Mouse (Mus musculus): ENCODE data around the gene Ssr4.

The Ssr4 gene

GRCm38 (mm10) chrX:73805814-73806213, 19.0 kb downstream of the Ssr4 start:
- peak in 1 of 2 experiments; percentile 26 for DNase-seq (ENCODE audit: low spot score in 2 of 2)

GRCm38 (mm10) chrX:73815072-73815471, 28.2 kb downstream of the Ssr4 start:
- no peak for DNase-seq (ENCODE audit: low spot score in 2 of 2)

GRCm38 (mm10) chrX:73816596-73817314, 29.9 kb downstream of the Ssr4 start:
- no peak for DNase-seq (ENCODE audit: low spot score in 2 of 2)

GRCm38 (mm10) chrX:73823747-73824146, 36.9 kb downstream of the Ssr4 start:
- no peak for DNase-seq (ENCODE audit: low spot score in 2 of 2)

GRCm38 (mm10) chrX:73824185-73825151, 37.6 kb downstream of the Ssr4 start, which contains the start of gene Pdzd4:
Pdzd4 (minus strand) TSS chrX:73824969.
- DNase-seq (ENCODE audit: low spot score in 2 of 2) = peak; percentile 11 to 36

GRCm38 (mm10) chrX:73835731-73836130, 48.9 kb downstream of the Ssr4 start:
- DNase-seq (ENCODE audit: low spot score in 2 of 2) = no peak

GRCm38 (mm10) chrX:73836691-73837090, 49.9 kb downstream of the Ssr4 start:
- DNase-seq (ENCODE audit: low spot score in 2 of 2) = no peak

All from left cerebral cortex, adult 9 months (tissue).